Comparison of ENCODE assay signal across 8 mouse cellular contexts in the genomic region with DNA sequence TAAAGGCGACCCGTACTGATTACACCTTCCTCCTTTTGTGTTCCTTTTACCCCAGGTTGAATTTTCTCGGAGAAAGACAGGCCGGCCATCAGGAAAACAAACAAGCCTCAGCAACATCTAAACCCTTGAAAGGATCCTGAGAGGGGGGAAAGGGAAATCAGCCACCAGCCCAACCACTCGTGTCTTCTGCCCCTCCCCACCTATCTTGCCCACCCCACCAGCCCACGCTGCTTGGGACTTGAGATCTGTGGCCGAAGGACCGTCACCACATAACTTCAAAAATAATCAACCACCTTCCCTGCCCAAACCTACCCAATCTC. TPM values are rescaled to one million over a fixed set of nuclear protein-coding genes. Genes with fewer than 3 reads are reported as not detected.
DNase-seq lines count a peak whose midpoint lies in the region; ATAC-seq and TF ChIP-seq lines count a peak whose summit lies in the region.

No protein-coding gene starts in this region.

- H3K27me3 ChIP-seq in ES-Bruce4 (ENCODE audit: control insufficient read depth, insufficient read depth, low read length, poor library complexity, severe bottlenecking): no peaks in the 10 kb centered on the region
- H3K27me3 ChIP-seq in forebrain, embryonic 13.5 days: no peaks in the 10 kb centered on the region
- H3K27me3 ChIP-seq in midbrain, embryonic 16.5 days (ENCODE audit: control insufficient read depth, insufficient read depth, low read depth, low read length): no peaks in the 10 kb centered on the region

- DNase-seq in gastrocnemius, postnatal 25 days: peak; percentile 60
- DNase-seq in gastrocnemius, postnatal 36 days: no peak
- peak; percentile 34 to 61 for DNase-seq in kidney, postnatal 4 days
- DNase-seq in cerebellum, adult 9-10 months: no peak
- no peak for DNase-seq in gastrocnemius, adult 8-10 months (ENCODE audit: low spot score in 2 of 2)

- 0% methylated on average over 8 of the region's 8 CpGs for WGBS in forebrain, embryonic 13.5 days
- WGBS in midbrain, embryonic 16.5 days: under 1% methylated on average over 8 of the region's 8 CpGs

- TF ChIP-seq EP300 in ES-Bruce4 (IDR thresholded peaks at IDR 0.05; ENCODE audit: insufficient read depth, low read depth, low read length): no peak

- H3K9me3 ChIP-seq in ES-Bruce4 (replicated peaks; ENCODE audit: control insufficient read depth, insufficient read depth, low read length, poor library complexity, severe bottlenecking): no peaks in the 10 kb centered on the region
- no peaks in the 10 kb centered on the region for H3K9me3 ChIP-seq in forebrain, embryonic 13.5 days (replicated peaks)
- H3K9me3 ChIP-seq in midbrain, embryonic 16.5 days (replicated peaks; ENCODE audit: control insufficient read depth, low read length, poor library complexity, severe bottlenecking): no peaks in the 10 kb centered on the region

- H3K36me3 ChIP-seq in ES-Bruce4 (ENCODE audit: control insufficient read depth, insufficient read depth, low read length, poor library complexity, severe bottlenecking): peaks cover 35% of the 10 kb centered on the region
- peaks cover 18% of the 10 kb centered on the region; the same call in 1 of the 2 replicates for H3K36me3 ChIP-seq in forebrain, embryonic 13.5 days (ENCODE audit: poor library complexity, severe bottlenecking)
- H3K36me3 ChIP-seq in midbrain, embryonic 16.5 days (ENCODE audit: control insufficient read depth, insufficient read depth, low read length): no peaks in the 10 kb centered on the region

- ATAC-seq in forebrain, embryonic 13.5 days: no peak
- no peak for ATAC-seq in midbrain, embryonic 16.5 days

- peak overlapping the region; percentile 79 for H3K4me2 ChIP-seq in forebrain, embryonic 13.5 days
- peak overlapping the region; percentile 93 for H3K4me2 ChIP-seq in midbrain, embryonic 16.5 days (ENCODE audit: low read length)

- H3K27ac ChIP-seq in ES-Bruce4 (ENCODE audit: insufficient read depth, low read length): peak overlapping the region; percentile 89
- H3K27ac ChIP-seq in forebrain, embryonic 13.5 days: peak overlapping the region; percentile 99
- peak overlapping the region; percentile 99 for H3K27ac ChIP-seq in midbrain, embryonic 16.5 days (ENCODE audit: low read length)

- H3K4me1 ChIP-seq in ES-Bruce4 (ENCODE audit: control insufficient read depth, insufficient read depth, low read length): peaks cover 2% of the 10 kb centered on the region
- H3K4me1 ChIP-seq in forebrain, embryonic 13.5 days: peaks cover 35% of the 10 kb centered on the region
- H3K4me1 ChIP-seq in midbrain, embryonic 16.5 days (ENCODE audit: control insufficient read depth, insufficient read depth, low read length): peaks cover 32% of the 10 kb centered on the region

- H3K4me3 ChIP-seq in ES-Bruce4 (ENCODE audit: low read depth, low read length): peak overlapping the region; percentile 99
- peak overlapping the region; percentile 76 for H3K4me3 ChIP-seq in forebrain, embryonic 13.5 days
- peak overlapping the region; percentile 66 for H3K4me3 ChIP-seq in midbrain, embryonic 16.5 days (ENCODE audit: low read depth, low read length)

- peak overlapping the region; percentile 97 for H3K9ac ChIP-seq in ES-Bruce4 (ENCODE audit: low read depth, poor library complexity, severe bottlenecking)
- peak overlapping the region; percentile 98 for H3K9ac ChIP-seq in forebrain, embryonic 13.5 days
- H3K9ac ChIP-seq in midbrain, embryonic 16.5 days (ENCODE audit: low read depth, low read length): peak overlapping the region; percentile 98

- intact Hi-C loops in gastrocnemius, postnatal 36 days (cut with DNase I): no loop called here

- TF ChIP-seq POLR2A in ES-Bruce4 (IDR thresholded peaks at IDR 0.05; ENCODE audit: insufficient read depth, low read length): no peak

- no peak for TF ChIP-seq CTCF in ES-Bruce4 (IDR thresholded peaks at IDR 0.05; ENCODE audit: low read depth, low read length)

RNA-seq across cellular contexts. Expression of a gene that starts 0.9 kb away (rescaled TPM):
- total RNA-seq in gastrocnemius, postnatal 25 days (2021): 10 to 100 TPM; 17.7 to 25.5 TPM
- total RNA-seq in gastrocnemius, postnatal 36 days (2021): 10 to 100 TPM; 17.8 to 19.2 TPM
- polyA plus RNA-seq in ES-Bruce4 (2011; ENCODE audit: insufficient read depth, insufficient read length, low read depth, missing spikeins): 54.0 and 58.7 TPM in 2 replicates
- 51.8 and 52.2 TPM in 2 replicates for polyA plus RNA-seq in forebrain, embryonic 13.5 days (2015; fragmentation: Nextera tagmentation; extraction: Ambion mirVana)
- 38.9 and 43.0 TPM in 2 replicates for polyA plus RNA-seq in midbrain, embryonic 16.5 days (2015; fragmentation: Nextera tagmentation; extraction: Ambion mirVana)
- 10 to 100 TPM; 13.0 to 30.1 (median 14.3) TPM for total RNA-seq in gastrocnemius, adult 8-10 months (2022)

RNA-seq across cellular contexts. Expression of a gene that starts 0.9 kb away (rescaled TPM):
- total RNA-seq in gastrocnemius, postnatal 25 days (2021): 10 to 100 TPM; 52.8 to 59.6 TPM
- 10 to 100 TPM; 53.8 to 55.4 TPM for total RNA-seq in gastrocnemius, postnatal 36 days (2021)
- polyA plus RNA-seq in ES-Bruce4 (2011; ENCODE audit: insufficient read depth, insufficient read length, low read depth, missing spikeins): 117 and 144 TPM in 2 replicates
- polyA plus RNA-seq in forebrain, embryonic 13.5 days (2015; fragmentation: Nextera tagmentation; extraction: Ambion mirVana): 57.1 and 62.2 TPM in 2 replicates
- 46.9 and 54.4 TPM in 2 replicates for polyA plus RNA-seq in midbrain, embryonic 16.5 days (2015; fragmentation: Nextera tagmentation; extraction: Ambion mirVana)
- 10 to 100 TPM; 57.4 to 60.4 (median 58.1) TPM for total RNA-seq in gastrocnemius, adult 8-10 months (2022)

RNA-seq across cellular contexts. Expression of a gene that starts 7.2 kb away (rescaled TPM):
- 1 to 10 TPM; 3.0 to 4.6 TPM for total RNA-seq in gastrocnemius, postnatal 25 days (2021)
- total RNA-seq in gastrocnemius, postnatal 36 days (2021): 1 to 10 TPM; 3.0 to 3.2 TPM
- polyA plus RNA-seq in ES-Bruce4 (2011; ENCODE audit: insufficient read depth, insufficient read length, low read depth, missing spikeins): 33.4 and 42.5 TPM in 2 replicates
- polyA plus RNA-seq in forebrain, embryonic 13.5 days (2015; fragmentation: Nextera tagmentation; extraction: Ambion mirVana): 331 and 355 TPM in 2 replicates
- 455 and 465 TPM in 2 replicates for polyA plus RNA-seq in midbrain, embryonic 16.5 days (2015; fragmentation: Nextera tagmentation; extraction: Ambion mirVana)
- total RNA-seq in gastrocnemius, adult 8-10 months (2022): 1 to 10 TPM; 2.9 to 4.4 (median 3.6) TPM

RNA-seq across cellular contexts. Expression of a gene that starts 19.9 kb away (rescaled TPM):
- 10 to 100 TPM; 62.4 to 86.6 TPM for total RNA-seq in gastrocnemius, postnatal 25 days (2021)
- 10 to 100 TPM; 59.6 to 63.8 TPM for total RNA-seq in gastrocnemius, postnatal 36 days (2021)
- polyA plus RNA-seq in ES-Bruce4 (2011; ENCODE audit: insufficient read depth, insufficient read length, low read depth, missing spikeins): 58.1 and 58.9 TPM in 2 replicates
- polyA plus RNA-seq in forebrain, embryonic 13.5 days (2015; fragmentation: Nextera tagmentation; extraction: Ambion mirVana): 31.6 and 36.6 TPM in 2 replicates
- 63.9 and 76.4 TPM in 2 replicates for polyA plus RNA-seq in midbrain, embryonic 16.5 days (2015; fragmentation: Nextera tagmentation; extraction: Ambion mirVana)
- total RNA-seq in gastrocnemius, adult 8-10 months (2022): 10 to 100 TPM; 52.7 to 68.7 (median 62.6) TPM

RNA-seq across cellular contexts. Expression of a gene that starts 37.5 kb away (rescaled TPM):
- total RNA-seq in gastrocnemius, postnatal 25 days (2021): 10 to 100 TPM; 14.8 to 15.2 TPM
- total RNA-seq in gastrocnemius, postnatal 36 days (2021): 10 to 100 TPM; 10.8 to 14.2 TPM
- 533 and 573 TPM in 2 replicates for polyA plus RNA-seq in ES-Bruce4 (2011; ENCODE audit: insufficient read depth, insufficient read length, low read depth, missing spikeins)
- 38.6 and 39.9 TPM in 2 replicates for polyA plus RNA-seq in forebrain, embryonic 13.5 days (2015; fragmentation: Nextera tagmentation; extraction: Ambion mirVana)
- polyA plus RNA-seq in midbrain, embryonic 16.5 days (2015; fragmentation: Nextera tagmentation; extraction: Ambion mirVana): 28.4 and 30.5 TPM in 2 replicates
- 10 to 100 TPM; 13.5 to 16.8 (median 16.0) TPM for total RNA-seq in gastrocnemius, adult 8-10 months (2022)

Comparison
In these comparisons a context has a peak if more than half of its experiments do, and no peak if none do; other contexts are left out.
1. DNase-seq: peak in gastrocnemius, postnatal 25 days (single experiment) and kidney, postnatal 4 days (2 of 2); none in gastrocnemius, postnatal 36 days (0 of 2), cerebellum, adult 9-10 months (single experiment) and gastrocnemius, adult 8-10 months (0 of 2).
2. Peak in every context shown above with its lines, with median percentiles within 50 percentile points of each other: H3K27ac ChIP-seq, H3K4me3 ChIP-seq and H3K9ac ChIP-seq.